Mouse (Mus musculus) embryonic facial prominence, embryonic 14.5 days (tissue): ENCODE data around the gene Hist2h2be. TPM values are rescaled to one million over a fixed set of nuclear protein-coding genes. Genes with fewer than 3 reads are reported as not detected.

Experiments used
- ATAC-seq: fragments of 200-750 bp; cut with Nextera tagmentation; 2 replicates; pipeline ENCODE4 v1.8.0; 2017; ENCODE audit warnings: low read depth, moderate number of reproducible peaks, moderate TSS enrichment
- DNase-seq: peaks from one replicate; pipeline ENCODE4 v3.0.0-alpha.2; 2015; ENCODE audit warnings: low spot score
- H3K27ac ChIP-seq: fragments of 300-500 bp; sonication (generic); replicated peaks from 2 replicates; pipeline ENCODE4 v1.5.1; 2014; ENCODE audit warnings: low read depth, mild to moderate bottlenecking, low read length, moderate library complexity
- H3K27me3 ChIP-seq: fragments of 300-500 bp; sonication (generic); replicated peaks from 2 replicates; pipeline ENCODE4 v1.6.1; 2014; ENCODE audit warnings: low read length; ENCODE audit not compliant: control insufficient read depth, insufficient read depth
- H3K36me3 ChIP-seq: fragments of 300-500 bp; sonication (generic); 2 replicates; pipeline ENCODE4 v1.6.1; 2014; ENCODE audit warnings: low read length, mixed read lengths; ENCODE audit not compliant: control insufficient read depth, insufficient read depth
- H3K4me1 ChIP-seq: fragments of 300-500 bp; sonication (generic); 2 replicates; pipeline ENCODE4 v1.6.1; 2014; ENCODE audit warnings: antibody characterized with exemption, low read length; ENCODE audit not compliant: control insufficient read depth, insufficient read depth
- H3K4me2 ChIP-seq: fragments of 300-500 bp; sonication (generic); 2 replicates; pipeline ENCODE4 v1.6.1; 2014; ENCODE audit warnings: low read depth, mild to moderate bottlenecking, low read length, moderate library complexity, mixed read lengths
- H3K4me3 ChIP-seq: fragments of 300-500 bp; sonication (generic); 2 replicates; pipeline ENCODE4 v1.5.1; 2014; ENCODE audit warnings: low read depth, mild to moderate bottlenecking, low read length
- H3K9ac ChIP-seq: fragments of 300-500 bp; sonication (generic); 2 replicates; pipeline ENCODE4 v1.6.1; 2014; ENCODE audit warnings: low read depth, mild to moderate bottlenecking, low read length, moderate library complexity, mixed read lengths
- H3K9me3 ChIP-seq: fragments of 300-500 bp; sonication (generic); 2 replicates; pipeline ENCODE4 v1.6.1; 2016; ENCODE audit warnings: low read length; ENCODE audit not compliant: control insufficient read depth
- WGBS: fragments of 180-500 bp; shearing (Covaris S2); extraction: QIAGEN DNeasy Blood & Tissue Kit; methylation state at CpG from one replicate; pipeline ENCODE4 v1.1.7; 2014; 5-methylcytosine and 5-hydroxymethylcytosine counted together
- polyA plus RNA-seq: library from polyadenylated mRNA; unstranded; fragments of >200 nt; fragmentation: Nextera tagmentation; extraction: Ambion mirVana; gene quantifications from 2 replicates; pipeline ENCODE4 v1.2.1, GENCODE M21; 2014

Hist2h2be gene
- polyA plus RNA-seq, 1 experiment from 2014 or later = 8.8 TPM

DNA sequence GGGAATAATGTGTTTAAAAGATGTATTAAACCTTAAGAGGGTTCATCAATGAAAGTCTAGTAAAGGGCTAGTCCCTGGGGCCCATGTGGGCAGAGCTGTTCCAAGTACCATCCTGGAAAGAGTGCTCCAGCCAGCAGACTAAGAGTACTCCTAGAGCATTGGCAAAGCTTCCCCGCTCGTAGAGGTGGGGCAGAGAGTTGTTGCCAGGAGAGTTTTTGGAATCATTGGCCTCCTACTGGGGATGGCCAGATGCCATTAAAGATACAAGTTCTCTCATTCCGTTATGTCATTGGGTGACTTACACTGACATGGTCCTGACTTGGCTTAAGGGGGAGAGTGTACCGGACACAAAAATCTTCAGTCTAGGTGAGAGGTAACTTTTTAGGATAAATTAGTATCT lies 41.4 kb upstream of the Hist2h2be start:
- Histone ChIP-seq H3K9me3 (no peaks in the 10 kb centered on the region), H3K4me1 (peaks cover 13% of the 10 kb centered on the region), H3K4me2 (no peak overlapping the region), H3K4me3 (no peak overlapping the region), H3K36me3 (peaks cover 39% of the 10 kb centered on the region), H3K9ac (no peak overlapping the region), H3K27ac (no peak overlapping the region), H3K27me3 (no peaks in the 10 kb centered on the region)
- ATAC-seq (no peak), DNase-seq (no peak)
- 62% methylated on average over 4 of the region's 4 CpGs for whole genome bisulfite sequencing

DNA sequence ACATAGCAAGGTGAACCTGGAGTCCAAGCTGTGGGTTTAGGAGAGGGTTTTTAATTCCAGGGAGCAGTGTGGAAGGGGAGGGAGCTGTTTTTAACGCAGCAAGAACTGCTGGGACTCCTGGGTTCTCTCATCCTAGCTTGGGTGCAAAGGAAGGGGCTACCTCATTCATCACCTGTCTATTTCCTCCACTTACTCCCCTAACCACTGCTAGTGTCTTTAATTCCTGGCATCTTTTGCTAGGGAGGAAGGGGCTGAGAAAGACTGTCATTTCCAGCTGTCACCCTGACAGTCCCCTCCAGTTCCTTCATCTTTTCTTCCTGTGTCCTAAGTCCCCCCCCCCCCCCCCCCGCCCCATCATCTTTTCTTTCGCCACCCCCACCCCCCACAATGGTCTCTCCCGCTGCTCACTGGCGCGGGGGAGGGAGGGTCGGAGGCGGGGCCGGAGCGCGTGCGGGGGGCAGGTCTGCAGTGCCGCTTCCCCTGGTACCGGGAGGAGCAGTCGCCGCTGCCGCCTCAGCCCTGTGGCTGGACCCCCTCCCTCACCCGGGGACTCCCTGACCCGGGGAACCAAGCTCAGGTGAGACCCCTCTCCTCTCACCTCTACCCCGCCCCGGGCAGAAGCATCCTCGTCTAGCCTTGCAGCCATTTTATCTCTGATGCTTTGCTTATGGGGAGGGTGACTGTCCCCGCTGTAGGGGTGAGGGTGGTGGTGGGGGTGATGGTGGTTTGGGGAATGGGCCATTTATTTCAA lies 40.0 kb upstream of the Hist2h2be start, which contains the start of gene Sv2a:
Gene Sv2a, plus strand, starts transcription at position 425 of the 751 bp plus-strand sequence.
- no peak within 1 kb of the TSS for H3K27ac ChIP-seq
- ATAC-seq = no peak; the same call in 1 of the 2 replicates
- peak within 1 kb of the TSS; percentile 81 for H3K4me2 ChIP-seq
- H3K27me3 ChIP-seq = no peaks in the 10 kb centered on the region
- H3K4me1 ChIP-seq = peaks cover 13% of the 10 kb centered on the region
- no peak for DNase-seq
- 1% methylated on average over 11 of the region's 23 CpGs for WGBS
- peak within 1 kb of the TSS; percentile 71 for H3K9ac ChIP-seq
- H3K9me3 ChIP-seq = no peaks in the 10 kb centered on the region
- peaks cover 26% of the 10 kb centered on the region for H3K36me3 ChIP-seq
- H3K4me3 ChIP-seq = peak within 1 kb of the TSS; percentile 58

DNA sequence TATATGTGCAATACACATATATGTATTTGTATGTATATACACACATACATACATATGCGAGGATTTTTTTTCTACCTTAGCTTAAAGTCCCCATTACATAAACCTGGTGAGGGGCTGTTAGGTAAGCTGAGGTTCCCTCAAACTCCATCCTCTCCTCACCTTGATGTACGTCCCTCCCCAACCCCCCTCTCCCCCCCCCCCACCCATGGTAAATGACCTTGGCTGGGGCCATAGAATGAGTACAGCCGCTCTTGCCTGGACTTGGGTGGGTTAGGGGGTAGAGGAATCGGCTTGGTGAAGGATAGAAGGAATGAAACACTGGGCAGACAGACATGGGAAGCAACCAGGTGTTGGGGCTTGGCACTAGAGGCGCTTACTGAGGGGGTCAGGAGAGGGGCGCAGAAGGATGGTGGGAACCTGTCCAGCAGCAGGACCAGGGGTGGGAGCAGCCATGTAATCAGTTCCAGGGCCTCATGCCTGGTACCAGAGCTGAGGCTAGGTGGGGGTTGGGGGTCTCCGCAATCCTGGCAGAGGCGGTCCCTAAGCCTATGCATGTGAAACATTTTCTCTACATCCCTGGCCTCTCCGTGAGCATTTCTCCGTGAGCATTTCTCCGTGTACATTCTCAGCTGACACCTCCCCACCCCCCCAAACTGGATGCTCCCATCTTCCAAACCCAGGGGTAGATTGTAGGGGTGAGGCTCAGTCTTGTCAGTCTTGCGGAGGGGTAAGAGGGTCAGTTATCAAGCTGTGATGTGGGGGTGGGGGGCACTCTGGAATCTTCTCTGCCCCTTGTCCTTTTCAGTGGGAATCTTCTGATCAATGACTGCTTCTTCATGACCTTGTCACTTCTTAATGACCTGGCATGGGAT lies 39.2 kb upstream of the Hist2h2be start:
- Histone ChIP-seq H3K27ac (no peak overlapping the region), H3K36me3 (peaks cover 17% of the 10 kb centered on the region), H3K4me2 (peak overlapping the region; percentile 81), H3K4me3 (peak overlapping the region; percentile 58), H3K9ac (peak overlapping the region; percentile 71; the same call in 1 of the 2 replicates), H3K4me1 (peaks cover 13% of the 10 kb centered on the region), H3K27me3 (no peaks in the 10 kb centered on the region), H3K9me3 (no peaks in the 10 kb centered on the region)
- ATAC-seq (peak; percentile 14; the same call in 1 of the 2 replicates), DNase-seq (no peak)
- 23% methylated on average over 11 of the region's 12 CpGs for WGBS

DNA sequence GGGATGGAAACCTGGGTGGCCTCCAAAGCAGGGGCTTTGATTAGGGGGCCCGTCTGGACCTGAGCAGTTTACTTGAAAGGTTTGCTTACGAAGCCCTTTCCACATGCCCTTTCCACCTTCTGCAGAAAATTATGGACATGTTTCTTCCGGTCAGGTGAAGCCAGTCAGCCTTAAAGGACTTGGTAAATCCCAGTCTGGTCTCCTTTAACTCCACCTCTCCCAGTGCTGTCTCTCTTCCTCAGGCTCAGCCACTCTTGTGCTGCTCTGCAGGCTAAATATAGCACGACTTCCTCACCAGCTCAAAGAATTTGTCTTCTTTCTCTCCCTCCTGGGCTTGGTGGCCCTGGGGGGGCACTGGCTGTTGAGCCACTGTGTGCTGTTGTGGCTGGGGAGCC lies 38.5 kb upstream of the Hist2h2be start:
- no peaks in the 10 kb centered on the region for H3K9me3 ChIP-seq
- peak overlapping the region; percentile 81 for H3K4me2 ChIP-seq
- peak overlapping the region; percentile 58; the same call in 1 of the 2 replicates for H3K4me3 ChIP-seq

DNA sequence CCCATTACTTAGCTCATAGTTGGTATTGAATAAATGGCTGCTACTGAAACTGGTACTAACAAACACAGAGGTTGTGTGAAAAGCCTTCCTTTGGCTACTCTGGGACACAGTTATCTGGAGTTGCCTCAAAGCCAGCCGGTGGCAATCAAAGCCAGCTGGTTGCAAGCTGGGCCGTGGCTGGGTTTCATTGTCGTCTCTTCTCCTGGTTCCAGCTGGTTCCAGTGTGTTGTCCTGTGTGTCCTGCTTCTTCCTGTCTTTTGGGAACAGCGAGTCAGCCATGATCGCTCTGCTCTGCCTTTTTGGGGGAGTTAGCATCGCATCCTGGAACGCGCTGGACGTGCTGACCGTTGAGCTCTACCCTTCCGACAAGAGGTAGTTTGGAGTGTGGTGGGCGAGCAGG lies 27.9 kb upstream of the Hist2h2be start:
- WGBS = 48% methylated on average over 12 of the region's 12 CpGs

More for the DNA sequence above, 38.5 kb upstream of the Hist2h2be start:
- ATAC-seq (no peak), DNase-seq (no peak)
- peaks cover 13% of the 10 kb centered on the region for H3K4me1 ChIP-seq
- no peaks in the 10 kb centered on the region for H3K27me3 ChIP-seq
- peaks cover 13% of the 10 kb centered on the region for H3K36me3 ChIP-seq
- H3K27ac ChIP-seq = no peak overlapping the region
- H3K9ac ChIP-seq = 0 out of 2 replicates have a peak overlapping the region, but pooled peaks have one; percentile 28
- 23% methylated on average over 4 of the region's 4 CpGs for WGBS

DNA sequence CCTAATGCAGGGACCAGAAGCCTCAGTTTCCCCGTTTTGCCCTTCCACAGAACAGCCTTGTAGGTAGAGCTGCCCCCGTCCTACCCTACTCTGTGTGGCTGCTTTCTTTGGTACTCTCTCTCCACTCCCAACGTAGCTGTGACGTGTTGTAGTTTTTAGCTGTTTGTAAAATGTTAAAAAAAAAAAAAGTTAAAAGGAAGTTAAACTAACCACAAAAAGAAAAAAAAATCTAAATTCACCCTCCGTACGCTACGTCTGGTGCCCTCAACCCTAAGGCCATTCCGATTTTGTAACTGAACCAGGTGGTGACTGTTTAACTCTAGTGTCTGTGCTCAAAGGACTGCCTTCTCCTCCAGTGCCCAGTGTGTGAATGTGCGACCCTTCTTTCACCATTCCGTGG lies 26.0 kb upstream of the Hist2h2be start:
- H3K27ac ChIP-seq = no peak overlapping the region
- no peak overlapping the region for H3K9ac ChIP-seq
- no peaks in the 10 kb centered on the region for H3K9me3 ChIP-seq
- no peaks in the 10 kb centered on the region for H3K27me3 ChIP-seq
- DNase-seq (no peak), ATAC-seq (no peak)
- peaks cover 13% of the 10 kb centered on the region for H3K4me1 ChIP-seq
- H3K4me2 ChIP-seq = no peak overlapping the region
- peaks cover 7% of the 10 kb centered on the region for H3K36me3 ChIP-seq
- H3K4me3 ChIP-seq = no peak overlapping the region
- WGBS = 82% methylated on average over 10 of the region's 10 CpGs

More for the DNA sequence above, 27.9 kb upstream of the Hist2h2be start:
- Histone ChIP-seq H3K9me3 (no peaks in the 10 kb centered on the region), H3K36me3 (peaks cover 7% of the 10 kb centered on the region), H3K4me1 (peaks cover 10% of the 10 kb centered on the region), H3K9ac (no peak overlapping the region), H3K4me2 (peak overlapping the region; percentile 16; the same call in 1 of the 2 replicates), H3K27ac (no peak overlapping the region), H3K27me3 (no peaks in the 10 kb centered on the region), H3K4me3 (no peak overlapping the region)
- DNase-seq (no peak), ATAC-seq (no peak)

DNA sequence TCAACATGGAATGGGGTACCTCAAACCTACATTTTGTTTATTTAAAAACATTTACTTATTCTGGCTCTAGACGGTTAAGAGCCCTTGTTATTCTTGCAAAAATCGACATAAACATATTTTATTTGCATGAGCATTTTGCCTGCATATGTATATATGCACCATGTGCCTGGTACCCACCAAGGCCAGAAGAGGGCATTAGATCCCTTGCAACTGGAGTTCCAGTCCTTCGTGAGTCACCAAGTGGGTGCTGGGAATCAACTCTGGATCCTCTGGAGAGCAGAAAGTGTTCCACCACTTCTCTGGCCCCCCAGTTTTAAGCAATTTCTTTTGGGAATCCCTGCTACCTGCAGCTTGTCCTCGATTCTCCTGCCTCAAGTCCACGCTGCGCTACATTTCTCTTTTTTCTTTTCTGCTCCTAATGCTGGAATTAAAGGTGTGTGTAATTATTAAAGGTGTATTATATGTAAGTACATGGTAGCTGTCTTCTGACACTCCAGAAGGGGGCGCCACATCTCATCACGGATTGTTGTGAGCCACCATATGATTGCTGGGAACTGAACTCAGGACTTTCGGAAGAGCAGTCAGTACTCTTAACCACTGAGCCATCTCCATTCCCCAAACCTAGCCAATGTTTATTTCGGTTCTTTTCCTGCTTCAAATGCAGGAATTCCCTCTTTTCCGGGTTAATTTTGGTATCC lies 25.2 kb upstream of the Hist2h2be start:
- peaks cover under 1% of the 10 kb centered on the region; the same call in 1 of the 2 replicates for H3K36me3 ChIP-seq
- H3K9me3 ChIP-seq = no peaks in the 10 kb centered on the region
- no peak overlapping the region for H3K4me3 ChIP-seq
- peaks cover 13% of the 10 kb centered on the region for H3K4me1 ChIP-seq
- no peak overlapping the region for H3K9ac ChIP-seq
- peak overlapping the region; percentile 91; the same call in 1 of the 2 replicates for H3K4me2 ChIP-seq
- H3K27ac ChIP-seq = no peak overlapping the region
- 92% methylated on average over 11 of the region's 11 CpGs for WGBS
- no peaks in the 10 kb centered on the region for H3K27me3 ChIP-seq
- ATAC-seq = no peak
- DNase-seq = no peak
